Mouse (Mus musculus) ovary, adult 10 weeks (tissue): Measurements from ENCODE around the gene Slc35e3. TPM values are rescaled to one million over a fixed set of nuclear protein-coding genes. Genes with fewer than 3 reads are reported as not detected.

Experiments used
- polyA plus RNA-seq: library from polyadenylated mRNA; stranded (reverse); fragments of 350-450 nt; fragmentation: Illumina TruSeq; extraction: RNeasy Lipid Tissue Mini Kit (QIAGEN cat#74804); gene quantifications from one replicate; pipeline ENCODE4 v1.2.3, GENCODE M21; 2014

Gene Slc35e3
- polyA plus RNA-seq: 16.8 TPM

GRCm38 (mm10) chr10:117746297-117746883, at the start of gene Slc35e3:
Gene Slc35e3 (minus strand): TSS chr10:117746365.

GRCm38 (mm10) chr10:117792141-117793091, 46.3 kb upstream of the Slc35e3 start, which contains the start of gene Nup107:
Gene Nup107 (minus strand): TSS chr10:117792705.

GRCm38 (mm10) chr10:117710604-117711141, 35.5 kb downstream of the Slc35e3 start, which contains the start of gene Mdm2:
Gene Mdm2 (minus strand): TSS chr10:117710758.

Other genes starting within 250 kb of the Slc35e3 start
- gene Cpm, start 116.9 kb downstream of the Slc35e3 start, polyA plus RNA-seq: 1.8 TPM
- 57.4 TPM for gene Mdm2, start 35.6 kb downstream of the Slc35e3 start, polyA plus RNA-seq
- gene Nup107, start 46.3 kb upstream of the Slc35e3 start, polyA plus RNA-seq: 89.7 TPM
- gene Rap1b, start 99.7 kb upstream of the Slc35e3 start, polyA plus RNA-seq: 593 TPM